Mouse (Mus musculus) ES-Bruce4 (cell line): ENCODE measurements at regions not wholly inside any gene's neighbourhood (a gene's known extent, or its start where the extent isn't known, plus 50 kb on each side); places are given as distances from the start of the nearest gene placed in this dataset.

Experiments used
- CTCF ChIP-seq: IDR thresholded peaks from one replicate; pipeline ENCODE4 v1.8.1; 2011; ENCODE audit warnings: low read depth, low read length
- EP300 ChIP-seq: IDR thresholded peaks from 2 replicates; pipeline ENCODE4 v1.6.1; 2011; ENCODE audit warnings: low read depth, low read length; ENCODE audit not compliant: insufficient read depth
- POLR2A ChIP-seq: IDR thresholded peaks from one replicate; pipeline ENCODE4 v1.8.1; 2011; ENCODE audit warnings: low read length; ENCODE audit not compliant: insufficient read depth

- TF ChIP-seq POLR2A (no peak), CTCF (no peak), EP300 (no peak)
Observed at GRCm38 (mm10) chr3:66584831-66585230, 288.2 kb upstream of the Veph1 start.
